Mouse (Mus musculus): Measurements from ENCODE around the gene Rag1.

Gene Rag1

DNA sequence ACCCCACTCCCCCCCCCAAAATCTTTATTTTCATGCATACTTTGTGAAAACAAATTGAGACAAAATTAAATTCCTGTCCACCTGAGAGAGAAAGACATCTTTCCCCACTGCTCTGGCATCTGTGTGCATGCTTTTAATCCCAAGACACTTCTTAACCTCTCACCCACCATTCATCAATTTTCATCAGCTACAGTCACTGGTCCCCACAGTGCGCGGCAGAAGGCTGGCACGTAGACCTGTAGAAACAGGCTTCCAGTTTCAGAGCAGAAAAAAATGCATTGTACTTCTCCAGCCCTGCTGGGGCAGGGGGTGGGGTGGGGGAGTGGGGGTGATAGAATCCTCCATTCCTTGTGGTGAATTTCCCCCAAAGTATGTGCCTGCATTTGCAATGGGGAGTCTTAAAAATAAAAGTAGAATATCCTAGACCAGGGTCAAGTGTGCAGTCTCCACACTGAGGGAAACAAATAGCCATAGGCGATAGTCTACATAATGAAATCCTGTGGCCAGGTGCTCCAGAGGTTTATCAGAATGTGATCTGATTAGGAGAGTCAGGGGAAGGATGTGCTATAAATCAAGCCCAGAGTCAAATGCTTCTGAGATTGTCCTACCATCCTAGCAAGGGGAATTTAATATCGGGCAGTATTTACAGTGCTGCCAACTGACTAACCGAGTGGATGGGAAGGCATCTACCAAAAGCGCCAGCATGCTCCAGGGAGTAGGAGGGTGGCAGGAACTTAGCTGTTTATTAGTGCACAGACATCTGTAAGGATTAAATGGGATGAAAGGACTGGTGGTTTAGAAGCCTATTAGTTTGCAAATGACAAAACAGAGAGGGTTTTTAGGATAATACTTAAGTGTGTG is 10.1 kb downstream of the Rag1 start:
- no peak for DNase-seq

DNA sequence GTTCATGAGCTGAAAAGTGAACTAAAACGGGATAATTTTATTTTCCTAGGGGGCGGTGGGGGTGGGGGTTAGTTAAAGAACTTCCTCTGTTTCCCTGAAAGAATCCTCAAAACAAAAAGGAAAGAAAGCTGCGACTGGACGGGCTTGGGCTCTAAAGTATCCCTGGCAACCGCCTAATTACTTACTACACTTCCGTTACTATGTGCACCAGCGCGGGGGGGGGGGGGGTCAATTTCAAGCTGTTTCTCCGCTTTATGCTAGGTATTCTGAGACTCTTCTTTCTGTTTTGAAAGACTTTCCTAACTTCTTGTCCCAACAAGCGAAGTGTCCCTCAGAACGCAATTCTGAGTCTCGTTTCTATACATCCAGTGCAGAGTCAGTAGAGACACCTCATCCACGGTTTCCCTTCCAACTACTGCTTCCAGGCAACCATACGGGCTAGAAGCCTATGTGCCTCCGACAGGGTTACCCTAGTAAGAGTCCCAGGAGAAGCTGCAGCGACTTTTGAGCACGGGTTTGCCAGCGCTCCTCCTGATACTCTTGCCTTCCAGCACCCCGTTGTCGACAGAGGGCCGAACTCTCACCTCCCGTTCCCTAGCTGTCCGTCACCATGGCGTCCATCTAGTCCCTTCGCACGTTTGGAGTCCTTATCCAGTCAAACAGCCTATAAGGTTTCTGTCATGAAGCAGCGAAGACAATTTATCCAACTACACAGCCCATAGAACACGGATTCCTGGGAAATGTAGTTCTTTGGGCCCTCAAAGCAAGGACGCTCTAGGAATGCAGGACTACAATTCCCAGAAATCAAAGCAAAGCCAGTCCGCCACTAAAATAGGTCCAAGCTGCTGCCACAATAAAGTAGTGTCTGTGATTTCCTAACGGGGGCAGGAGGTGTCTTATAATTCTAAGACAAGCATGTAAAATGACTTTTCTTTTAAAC is 20.7 kb downstream of the Rag1 start:
- DNase-seq = peak; percentile 92 to 96

DNA sequence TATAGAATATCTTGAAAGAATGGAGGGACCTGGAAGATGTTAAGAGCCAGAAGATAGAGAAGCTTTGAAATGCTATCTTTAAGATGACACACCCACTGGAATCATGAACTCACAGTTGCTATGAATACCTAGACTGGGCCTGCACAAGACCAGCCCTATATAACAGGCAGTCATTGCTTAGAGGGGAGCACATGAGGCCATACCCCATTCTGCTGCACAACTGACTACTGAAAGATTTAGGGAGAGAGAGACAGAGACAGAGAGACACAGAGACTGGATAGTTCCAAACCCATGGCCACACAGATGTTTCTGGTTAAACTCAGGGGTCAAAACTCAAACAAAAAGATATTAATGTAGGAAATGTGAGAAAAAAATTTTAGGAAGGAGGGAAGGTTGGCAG is 22.1 kb downstream of the Rag1 start:
- no peak for DNase-seq

DNA sequence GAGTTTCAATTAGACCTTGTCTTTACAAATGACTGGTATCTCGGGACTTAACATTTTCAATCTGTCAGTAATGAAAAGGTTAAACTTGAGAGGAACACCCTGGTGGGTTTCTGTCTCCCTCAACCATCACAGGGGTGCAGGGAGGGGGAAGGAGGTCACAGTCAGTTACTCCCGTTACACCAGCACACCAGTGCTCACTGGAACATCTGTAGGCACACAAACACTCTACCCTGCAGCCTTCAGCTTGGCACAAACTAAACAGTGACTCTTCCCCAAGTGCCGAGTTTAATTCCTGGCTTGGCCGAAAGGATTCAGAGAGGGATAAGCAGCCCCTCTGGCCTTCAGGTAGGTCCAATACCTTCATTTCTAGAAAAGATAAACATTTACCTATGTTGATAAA is 24.8 kb downstream of the Rag1 start, which contains the start of gene Rag2:
Gene Rag2 (plus strand): TSS at position 193 of the 400 bp plus-strand sequence.
- no peak for DNase-seq

DNA sequence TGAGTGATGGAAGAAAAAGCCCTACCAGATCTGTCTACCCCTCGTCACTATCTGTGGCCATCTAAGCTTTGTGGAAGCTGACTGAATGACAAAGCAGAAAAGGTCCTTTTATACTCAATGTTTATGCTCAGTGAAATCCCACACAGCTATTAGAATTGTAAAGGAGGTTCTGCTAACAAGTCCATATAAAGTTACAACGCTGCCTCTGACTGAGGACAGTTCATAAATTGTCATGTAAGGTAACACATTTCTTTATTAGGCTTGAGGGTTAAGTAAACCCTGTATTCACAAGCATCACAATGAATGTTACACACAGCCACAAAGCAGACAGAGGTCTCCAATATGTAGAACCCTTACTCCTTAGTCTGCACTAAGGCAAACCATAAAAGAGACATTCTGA is 25.3 kb downstream of the Rag1 start:
- no peak for DNase-seq

DNA sequence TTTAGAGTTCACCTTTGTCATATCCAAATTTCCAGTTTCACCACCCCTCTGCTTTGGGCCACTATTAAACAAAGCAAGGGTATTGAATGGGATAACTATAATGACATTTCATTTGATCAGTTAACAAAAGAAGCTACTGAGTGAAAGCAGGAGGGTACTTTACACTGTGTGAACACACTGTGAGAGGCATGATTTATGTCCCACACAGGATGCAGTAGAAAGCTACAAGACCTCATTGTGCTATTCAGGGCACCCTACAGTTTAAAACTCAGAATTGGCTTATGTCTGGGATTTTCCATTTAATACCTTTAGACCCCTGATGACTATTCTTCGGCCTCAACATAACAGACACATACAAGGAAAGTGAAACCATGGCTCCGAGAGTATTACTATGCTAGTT is 26.3 kb downstream of the Rag1 start:
- DNase-seq = no peak

DNA sequence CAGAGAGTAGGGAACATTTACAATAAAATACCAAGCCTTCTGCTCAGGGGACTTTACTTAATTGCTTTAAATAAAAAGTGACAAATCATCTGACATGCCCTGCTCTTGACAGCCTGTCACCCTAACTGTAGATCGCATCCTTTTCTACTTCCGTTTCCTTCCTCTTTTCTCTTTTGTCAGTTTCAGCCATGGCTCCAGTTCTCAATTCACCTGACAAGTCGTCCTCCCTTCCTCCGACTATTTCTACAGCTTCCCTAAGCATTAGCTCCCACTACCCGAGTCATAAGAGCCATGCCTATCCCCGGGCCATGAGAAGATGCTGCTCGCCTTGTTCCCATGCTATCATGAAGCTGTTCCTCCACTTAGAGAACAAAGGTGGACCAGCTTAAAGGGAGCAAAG is 27.7 kb downstream of the Rag1 start:
- no peak for DNase-seq

DNA sequence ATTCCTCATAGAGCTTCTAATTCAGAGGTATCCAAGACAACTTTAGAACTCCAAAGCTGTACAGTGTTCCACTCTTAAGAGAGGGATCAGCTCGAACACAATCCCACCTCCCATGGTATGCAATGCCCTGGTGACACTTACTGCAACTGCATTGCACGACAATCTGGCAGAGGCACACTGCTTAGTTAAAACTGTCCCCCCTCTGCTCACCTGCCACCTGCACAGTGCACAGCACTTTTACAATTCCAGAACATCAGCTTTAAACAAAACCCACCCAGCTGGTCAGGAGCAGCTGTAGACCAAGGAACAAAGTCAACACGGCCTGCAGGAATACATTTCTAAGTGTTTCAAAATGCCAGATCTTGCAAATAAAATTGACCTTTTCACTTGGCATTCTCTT is 28.4 kb downstream of the Rag1 start:
- no peak for DNase-seq

DNA sequence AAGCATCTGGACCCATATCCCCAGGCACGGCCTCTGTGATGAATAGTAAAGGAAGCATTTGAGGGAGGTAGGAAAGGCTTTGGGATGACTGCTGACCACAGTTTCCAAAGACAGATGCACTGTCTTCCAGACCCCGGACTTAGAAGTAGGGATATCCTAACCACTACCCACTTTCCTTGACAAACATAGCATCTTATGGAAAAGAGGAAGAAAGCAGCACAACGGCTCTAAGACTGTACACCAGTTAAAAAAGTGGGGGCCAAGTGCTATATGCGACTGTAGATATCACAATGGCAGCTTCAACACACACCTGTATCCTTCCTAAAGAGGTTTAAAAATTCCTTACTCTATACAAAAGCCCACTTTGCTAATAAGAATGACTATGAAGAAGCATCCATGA is 30.9 kb downstream of the Rag1 start:
- DNase-seq = no peak

DNA sequence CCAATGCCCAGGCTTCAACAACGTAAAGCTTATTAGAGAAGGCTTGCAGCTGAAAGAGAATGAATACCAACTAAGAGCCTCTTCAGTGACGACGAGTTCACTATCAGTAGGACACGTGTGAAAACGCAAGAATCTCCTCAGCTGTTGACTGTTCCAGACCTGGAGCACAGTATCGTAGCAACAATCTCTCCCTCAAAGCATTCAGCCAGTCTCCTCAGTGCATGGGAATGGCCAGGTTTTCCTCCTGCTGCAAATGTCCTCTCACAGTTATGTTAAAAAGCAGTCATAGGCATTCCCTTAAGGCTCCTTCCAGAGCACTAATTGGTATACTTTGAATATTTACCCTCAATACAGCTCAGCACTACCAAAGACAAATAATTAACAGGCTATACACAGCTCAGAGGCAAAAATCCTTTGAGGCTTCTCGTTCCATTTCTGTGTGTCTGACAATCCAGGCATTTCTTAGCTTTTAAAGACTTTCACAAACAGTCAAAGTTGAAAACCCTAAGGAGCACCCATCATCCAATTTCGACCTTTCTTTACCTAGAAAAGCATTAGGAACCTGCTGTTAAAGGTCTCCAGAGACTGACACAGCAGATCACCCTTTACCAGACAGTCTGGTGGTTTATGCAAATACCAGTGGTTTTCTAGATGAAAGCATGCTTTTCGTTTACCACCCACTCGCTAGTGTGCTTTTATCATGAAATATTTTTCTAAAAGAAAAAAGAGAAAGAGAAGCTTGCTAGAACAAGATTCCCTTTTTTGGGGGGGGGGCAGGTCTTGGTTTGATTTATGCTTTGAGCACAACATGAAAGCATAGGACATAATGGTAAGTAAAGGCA is 33.6 kb downstream of the Rag1 start:
- no peak for DNase-seq

DNA sequence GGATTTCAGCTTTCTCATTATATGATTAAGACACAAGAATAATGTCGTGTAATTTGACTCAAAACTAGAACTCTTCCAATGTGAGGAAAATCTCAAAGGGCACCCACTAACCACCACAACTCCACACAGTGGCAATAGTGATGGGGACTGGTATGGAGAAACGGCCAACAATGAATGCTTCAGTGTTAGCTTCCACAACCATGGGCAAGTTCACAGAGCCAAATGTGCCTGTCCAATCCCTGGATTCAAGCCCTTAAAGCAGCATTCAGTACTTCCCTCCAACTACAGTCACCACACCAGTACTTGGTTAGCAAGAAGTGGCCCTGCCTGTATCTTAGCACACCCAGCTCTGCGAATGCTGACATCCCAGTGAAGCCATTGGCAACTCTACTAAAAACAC is 38.4 kb downstream of the Rag1 start:
- no peak for DNase-seq

DNA sequence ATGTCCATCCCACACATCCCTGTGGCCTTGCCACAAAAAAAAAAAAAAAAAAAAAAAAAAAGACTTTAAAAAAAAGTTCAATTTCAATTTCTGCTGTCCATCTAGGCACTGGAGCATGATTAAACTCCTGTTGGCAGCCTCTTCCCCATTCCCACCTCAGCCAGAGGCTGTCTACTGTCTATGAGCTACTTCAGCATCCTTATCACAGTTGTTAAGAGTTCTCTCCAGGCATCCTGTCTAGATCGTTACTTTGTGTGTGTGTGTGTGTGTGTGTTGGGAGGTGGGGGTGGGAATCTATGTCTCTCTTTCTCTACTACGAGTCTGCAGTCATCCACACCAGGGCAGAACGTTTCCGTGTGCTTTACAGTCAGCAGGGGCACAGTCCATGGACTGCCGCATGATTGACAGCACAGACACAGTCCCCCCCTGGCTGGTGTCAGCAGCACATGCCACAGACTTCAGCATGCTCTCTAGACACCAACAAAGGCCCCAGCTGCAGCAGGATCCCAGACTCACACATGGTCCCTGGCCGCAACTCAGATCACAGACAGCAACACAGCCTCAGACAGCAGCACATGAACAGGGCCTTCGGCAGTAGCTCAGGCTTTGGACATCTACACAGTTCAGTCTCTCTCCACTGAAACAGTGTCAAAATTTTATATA is 40.9 kb downstream of the Rag1 start:
- DNase-seq = no peak

DNA sequence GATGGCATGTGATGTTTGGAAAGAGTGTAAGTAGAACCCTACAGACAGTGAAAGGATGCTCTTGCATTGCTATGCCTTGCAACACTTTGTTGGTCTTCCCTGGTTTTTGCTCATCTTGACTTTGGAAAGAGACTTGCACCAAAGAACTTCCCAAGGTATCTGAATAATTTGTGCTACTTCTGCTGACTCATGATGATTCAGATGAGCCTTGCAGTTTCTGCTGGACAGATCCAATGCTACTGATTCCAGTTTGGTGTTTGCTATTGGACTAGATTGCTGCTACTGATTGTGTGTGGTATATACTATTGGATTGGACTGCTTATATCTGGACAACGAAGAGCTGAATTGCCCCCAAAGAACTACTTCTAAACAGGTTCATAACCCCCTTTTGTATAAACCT is 46.2 kb downstream of the Rag1 start:
- DNase-seq = no peak

DNA sequence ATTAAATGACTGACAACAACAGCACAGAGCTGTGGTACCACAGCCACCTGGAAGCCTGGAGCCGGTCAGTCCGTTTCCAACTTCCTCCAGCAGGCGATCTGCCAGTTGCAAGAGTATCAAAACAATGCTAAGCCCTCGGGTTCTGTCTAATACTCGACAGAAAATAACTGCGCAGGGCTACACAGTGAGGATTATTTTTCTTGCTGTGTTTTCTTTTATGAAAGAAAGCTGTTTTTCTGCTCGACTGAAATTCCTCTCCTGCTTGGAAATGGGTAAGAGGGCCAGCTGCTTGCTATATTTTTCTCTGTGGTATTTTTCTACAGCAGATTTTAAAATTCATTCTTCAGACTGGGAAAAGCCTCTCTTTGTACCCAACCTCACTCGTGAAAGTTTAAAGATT is 48.6 kb downstream of the Rag1 start:
- peak; percentile 17 to 23 for DNase-seq

DNA sequence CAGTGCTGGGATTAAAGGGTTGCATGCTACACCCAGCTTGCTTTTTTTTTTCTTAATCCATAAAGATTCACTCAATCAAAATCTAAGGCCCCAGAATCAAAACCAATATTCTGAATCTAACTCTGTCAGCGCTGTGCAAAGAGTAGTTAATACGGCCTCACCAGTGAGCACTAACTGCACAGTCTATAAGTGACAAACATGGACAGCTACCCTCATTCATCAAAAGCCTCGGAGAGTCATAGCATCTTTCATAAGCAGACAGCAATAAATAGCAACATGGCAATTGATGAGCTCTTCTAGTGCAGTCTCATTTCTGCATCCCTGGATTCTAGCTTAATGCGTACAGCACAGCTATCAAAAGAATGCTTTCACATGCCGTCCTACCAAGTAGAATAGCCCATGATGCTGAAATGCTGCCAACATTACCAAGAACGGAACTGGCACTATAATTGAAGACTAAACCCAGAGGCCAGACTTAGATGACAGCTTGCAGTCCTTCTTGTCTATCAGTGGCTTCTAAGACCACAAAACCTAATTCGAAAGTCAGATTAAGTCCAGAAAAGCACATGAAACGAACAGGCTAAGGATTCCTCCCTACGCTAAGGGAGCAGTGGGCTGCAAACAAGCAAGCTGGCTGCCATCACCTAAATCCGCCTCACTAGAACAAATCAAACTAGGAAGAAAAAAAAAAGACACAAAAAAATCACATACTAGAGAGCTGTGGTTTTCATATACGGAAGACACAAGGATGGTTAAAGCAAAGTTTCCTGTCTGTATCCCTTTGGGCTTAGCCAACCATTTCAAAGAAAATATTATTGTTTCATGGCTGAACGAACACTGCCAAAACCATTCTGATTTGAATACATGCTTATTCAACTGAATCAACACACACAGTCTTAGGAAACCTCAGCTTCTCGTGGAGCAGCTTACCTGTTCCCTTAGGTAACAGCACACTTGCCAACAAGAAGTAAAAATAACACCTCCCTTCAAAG is 50.8 kb downstream of the Rag1 start:
- peak in 1 of 2 experiments; percentile 22 for DNase-seq

DNA sequence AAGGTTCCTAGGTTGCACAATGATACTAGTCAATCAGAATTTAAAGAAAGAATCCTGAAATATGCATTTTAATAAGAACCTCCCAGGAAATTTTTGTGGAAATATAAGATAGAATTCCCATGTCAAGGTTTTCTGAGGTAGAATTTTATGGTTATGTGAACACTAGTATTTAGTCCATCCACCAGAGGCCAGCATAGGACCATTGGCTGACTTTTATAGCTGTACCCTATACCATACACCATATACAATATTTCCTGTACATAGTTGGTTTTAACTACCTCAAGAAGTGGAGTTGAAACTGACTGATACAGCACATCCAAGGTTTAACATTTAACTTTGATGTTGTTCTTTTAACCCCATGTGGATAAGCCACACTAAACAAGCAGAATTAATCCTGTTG is 52.1 kb downstream of the Rag1 start:
- no peak for DNase-seq

DNA sequence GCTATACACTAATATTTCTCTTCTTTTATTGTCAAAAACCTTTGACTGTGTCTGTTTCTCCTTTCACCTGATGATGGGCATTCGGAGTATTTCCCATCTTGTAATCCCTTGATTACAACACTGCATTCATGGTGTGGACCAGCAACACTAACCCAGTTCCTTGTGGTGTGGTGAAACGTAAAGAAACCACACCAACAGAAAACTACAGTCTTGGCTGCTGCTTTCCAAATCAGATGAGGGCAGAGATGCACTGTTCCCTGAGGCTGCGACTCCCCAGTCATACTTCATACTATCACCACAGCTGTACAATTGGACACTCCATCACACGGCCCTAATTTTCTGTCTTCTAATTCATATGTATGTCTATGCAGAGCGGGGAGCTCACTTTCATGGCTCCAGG is 54.6 kb downstream of the Rag1 start:
- DNase-seq = no peak

DNA sequence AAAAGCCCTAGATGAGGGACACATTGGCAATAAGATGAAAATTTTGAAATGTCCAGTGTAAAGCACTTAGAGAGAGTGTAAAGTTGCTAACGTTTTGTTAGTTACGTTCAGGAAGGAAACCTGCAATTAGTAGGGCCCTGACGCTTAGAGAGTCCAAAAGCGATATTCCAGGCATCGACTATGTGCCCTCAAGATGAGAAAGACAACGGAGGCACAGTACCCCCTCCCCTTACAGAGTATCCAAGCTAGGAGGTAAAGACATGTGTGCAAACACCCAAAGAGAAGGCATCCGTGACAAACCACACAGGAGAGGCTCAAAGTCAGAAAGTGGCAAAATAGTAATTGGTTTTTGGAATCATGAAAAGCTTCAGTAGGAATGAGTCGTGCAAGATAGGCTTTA is 56.4 kb downstream of the Rag1 start:
- DNase-seq = no peak

DNA sequence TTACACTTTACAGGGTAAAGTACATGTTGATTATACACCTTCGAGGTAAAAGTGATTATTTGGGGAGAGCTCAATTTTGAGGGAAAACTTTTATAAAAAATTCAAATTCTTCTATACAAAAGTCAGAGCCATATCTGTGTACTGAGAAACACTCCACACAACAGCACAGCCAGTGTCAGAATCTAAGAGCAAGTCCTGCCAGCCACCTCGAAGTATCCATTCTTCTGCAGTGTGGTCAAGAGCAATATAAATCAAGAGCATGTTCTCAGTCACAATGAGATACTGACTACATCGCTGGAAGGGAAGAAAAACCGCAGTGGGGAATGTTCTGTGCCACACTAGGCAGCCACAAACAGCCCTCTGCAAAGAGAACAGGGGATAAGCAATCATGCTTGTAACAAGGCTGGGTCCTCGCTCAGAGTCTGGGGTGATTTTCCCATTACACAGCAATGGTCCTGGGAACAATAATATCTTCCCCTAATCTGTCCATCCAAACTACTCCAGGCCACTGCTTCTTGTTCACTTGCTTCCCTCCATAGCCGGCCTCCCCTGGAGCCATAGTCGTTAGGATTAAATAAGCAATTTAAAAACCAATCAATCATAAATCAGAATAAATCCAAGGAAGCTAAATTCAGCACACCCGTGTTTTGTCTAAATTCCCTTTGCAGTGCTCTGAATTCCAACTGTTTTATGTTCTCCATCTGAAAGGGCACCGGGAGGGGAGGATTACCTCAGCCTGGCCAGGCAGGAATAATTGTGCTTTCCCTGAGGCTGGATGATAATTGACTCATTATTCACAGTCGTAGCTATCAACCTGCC is 57.1 kb downstream of the Rag1 start:
- no peak for DNase-seq

DNA sequence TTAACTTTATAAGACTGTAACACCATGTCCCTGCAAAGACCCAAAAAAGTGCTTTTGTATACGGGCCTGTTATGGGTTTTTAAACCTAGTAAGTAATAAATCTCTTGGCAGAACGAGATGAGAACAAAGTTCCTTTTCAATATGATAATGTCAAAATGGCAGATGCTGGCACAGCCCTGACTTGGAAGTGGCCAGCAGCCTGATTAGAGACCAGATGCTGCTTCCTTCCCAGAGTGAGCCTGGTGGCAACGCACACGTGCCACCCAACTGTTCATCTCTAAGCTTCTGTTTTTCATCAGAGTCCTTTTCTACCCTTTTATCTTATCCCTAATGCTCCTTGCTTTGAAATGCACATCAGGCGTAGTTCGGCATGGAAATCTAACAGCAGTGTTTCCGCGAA is 57.9 kb downstream of the Rag1 start:
- DNase-seq = no peak

Data from kidney, adult 8-10 months (tissue).